Mouse (Mus musculus) kidney, embryonic 16.5 days (tissue): Measurements from ENCODE around the gene Iqck. TPM values are rescaled to one million over a fixed set of nuclear protein-coding genes. Genes with fewer than 3 reads are reported as not detected.

Experiments used
- ATAC-seq: fragments of 200-750 bp; cut with Nextera tagmentation; 2 replicates; pipeline ENCODE4 v1.8.0; 2017; ENCODE audit warnings: moderate TSS enrichment; ENCODE audit not compliant: low FRiP score, low TSS enrichment
- H3K27ac ChIP-seq: fragments of 300-500 bp; sonication (generic); 2 replicates; pipeline ENCODE4 v1.5.1; 2014; ENCODE audit warnings: low read length
- H3K27me3 ChIP-seq: fragments of 300-500 bp; sonication (generic); 2 replicates; pipeline ENCODE4 v1.6.1; 2014; ENCODE audit warnings: low read length, control low read depth, mixed read lengths; ENCODE audit not compliant: insufficient read depth
- H3K36me3 ChIP-seq: fragments of 300-500 bp; sonication (generic); 2 replicates; pipeline ENCODE4 v1.6.1; 2014; ENCODE audit warnings: low read length, control low read depth, mixed read lengths; ENCODE audit not compliant: insufficient read depth
- H3K4me1 ChIP-seq: fragments of 300-500 bp; sonication (generic); 2 replicates; pipeline ENCODE4 v1.6.1; 2014; ENCODE audit warnings: low read length, control low read depth, mixed read lengths; ENCODE audit not compliant: insufficient read depth
- H3K4me2 ChIP-seq: fragments of 300-500 bp; sonication (generic); replicated peaks from 2 replicates; pipeline ENCODE4 v1.6.1; 2014; ENCODE audit warnings: low read depth, low read length
- H3K4me3 ChIP-seq: fragments of 300-500 bp; sonication (generic); 2 replicates; pipeline ENCODE4 v1.5.1; 2014; ENCODE audit warnings: mild to moderate bottlenecking, low read length
- H3K9ac ChIP-seq: fragments of 300-500 bp; sonication (generic); replicated peaks from 2 replicates; pipeline ENCODE4 v1.6.1; 2014; ENCODE audit warnings: low read length
- H3K9me3 ChIP-seq: fragments of 300-500 bp; sonication (generic); 2 replicates; pipeline ENCODE4 v1.6.1; 2016; ENCODE audit warnings: low read length, control low read depth
- WGBS: fragments of 180-500 bp; shearing (Covaris S2); extraction: QIAGEN DNeasy Blood & Tissue Kit; methylation state at CpG from one replicate; pipeline ENCODE4 v1.1.7; 2014; 5-methylcytosine and 5-hydroxymethylcytosine counted together
- polyA plus RNA-seq: library from polyadenylated mRNA; unstranded; fragments of >200 nt; fragmentation: Nextera tagmentation; extraction: Ambion mirVana; gene quantifications from 2 replicates; pipeline ENCODE4 v1.2.1, GENCODE M21; 2015

Gene Iqck
- polyA plus RNA-seq, 1 experiment from 2014 or later = 3.1 TPM

GRCm38 (mm10) chr7:118849543-118850250 lies 5.9 kb upstream of the Iqck start:
- ATAC-seq = peak; percentile 36; the same call in 1 of the 2 replicates
- 71% methylated on average over 5 of the region's 5 CpGs for WGBS
- Histone ChIP-seq H3K4me3 (no peak overlapping the region), H3K36me3 (peaks cover 74% of the 10 kb centered on the region), H3K9me3 (no peaks in the 10 kb centered on the region), H3K4me2 (no peak overlapping the region), H3K9ac (no peak overlapping the region), H3K27ac (peak overlapping the region; percentile 81), H3K27me3 (no peaks in the 10 kb centered on the region), H3K4me1 (peaks cover 14% of the 10 kb centered on the region)

- Histone ChIP-seq H3K4me1 (peaks cover 14% of the 10 kb centered on the region), H3K4me3 (no peak overlapping the region), H3K36me3 (peaks cover 63% of the 10 kb centered on the region), H3K27me3 (no peaks in the 10 kb centered on the region), H3K9ac (no peak overlapping the region), H3K9me3 (no peaks in the 10 kb centered on the region), H3K27ac (no peak overlapping the region), H3K4me2 (no peak overlapping the region)
- WGBS = 74% methylated on average over 9 of the region's 9 CpGs
- 0 out of 2 replicates have a peak, but pooled peaks have one; percentile 3 for ATAC-seq
Measured at GRCm38 (mm10) chr7:118850676-118851290, 4.8 kb upstream of the Iqck start.

- H3K9ac ChIP-seq = no peak overlapping the region
- no peak overlapping the region for H3K27ac ChIP-seq
- no peaks in the 10 kb centered on the region for H3K9me3 ChIP-seq
- peaks cover 55% of the 10 kb centered on the region for H3K36me3 ChIP-seq
- ATAC-seq = no peak
- no peak overlapping the region for H3K4me3 ChIP-seq
- H3K4me1 ChIP-seq = peaks cover 20% of the 10 kb centered on the region
- no peak overlapping the region for H3K4me2 ChIP-seq
- 82% methylated on average over 7 of the region's 7 CpGs for WGBS
- no peaks in the 10 kb centered on the region for H3K27me3 ChIP-seq
Measured at GRCm38 (mm10) chr7:118851571-118851970, 4.0 kb upstream of the Iqck start.

- no peak overlapping the region for H3K9ac ChIP-seq
- H3K36me3 ChIP-seq = peaks cover 47% of the 10 kb centered on the region
- no peaks in the 10 kb centered on the region for H3K27me3 ChIP-seq
- H3K4me2 ChIP-seq = no peak overlapping the region
- H3K27ac ChIP-seq = no peak overlapping the region
- no peak overlapping the region for H3K4me3 ChIP-seq
- peaks cover 20% of the 10 kb centered on the region for H3K4me1 ChIP-seq
- 81% methylated on average over 4 of the region's 4 CpGs for whole genome bisulfite sequencing
- no peak for ATAC-seq
- no peaks in the 10 kb centered on the region for H3K9me3 ChIP-seq
Measured at GRCm38 (mm10) chr7:118852611-118853010, 2.9 kb upstream of the Iqck start.

- H3K4me2 ChIP-seq = peak overlapping the region; percentile 63
- WGBS = 13% methylated on average over 3 of the region's 3 CpGs
- H3K27me3 ChIP-seq = no peaks in the 10 kb centered on the region
- peak overlapping the region; percentile 74 for H3K9ac ChIP-seq
- H3K4me1 ChIP-seq = peaks cover 14% of the 10 kb centered on the region
- no peak for ATAC-seq
- no peak overlapping the region for H3K27ac ChIP-seq
- peak overlapping the region; percentile 87 for H3K4me3 ChIP-seq
- H3K36me3 ChIP-seq = peaks cover 28% of the 10 kb centered on the region
- H3K9me3 ChIP-seq = no peaks in the 10 kb centered on the region
Measured at GRCm38 (mm10) chr7:118854606-118855005, 946 bp upstream of the Iqck start.

- peaks cover 13% of the 10 kb centered on the region; the same call in 1 of the 2 replicates for H3K4me1 ChIP-seq
- peaks cover 16% of the 10 kb centered on the region; the same call in 1 of the 2 replicates for H3K36me3 ChIP-seq
- no peaks in the 10 kb centered on the region for H3K27me3 ChIP-seq
- H3K9me3 ChIP-seq = no peaks in the 10 kb centered on the region
- peak; percentile 88 for ATAC-seq
- H3K4me2 ChIP-seq = peak within 1 kb of the TSS; percentile 63
- peak within 1 kb of the TSS; percentile 74 for H3K9ac ChIP-seq
- peak within 1 kb of the TSS; percentile 74 for H3K27ac ChIP-seq
- H3K4me3 ChIP-seq = peak within 1 kb of the TSS; percentile 87
- under 1% methylated on average over 46 of the region's 46 CpGs for WGBS
Measured at GRCm38 (mm10) chr7:118855877-118856304, 339 bp downstream of the Iqck start, which contains the start of gene Knop1. TSS of gene Knop1 (minus strand) at chr7:118856254.

- Histone ChIP-seq H3K4me2 (no peak overlapping the region), H3K4me1 (peaks cover 13% of the 10 kb centered on the region; the same call in 1 of the 2 replicates), H3K9ac (no peak overlapping the region), H3K9me3 (no peaks in the 10 kb centered on the region), H3K4me3 (no peak overlapping the region), H3K36me3 (no peaks in the 10 kb centered on the region), H3K27ac (no peak overlapping the region), H3K27me3 (no peaks in the 10 kb centered on the region)
- no peak for ATAC-seq
- WGBS = 86% methylated on average over 1 of the region's 1 CpGs
Measured at GRCm38 (mm10) chr7:118858640-118859039, 3.1 kb downstream of the Iqck start.

GRCm38 (mm10) chr7:118865362-118865761 lies 9.8 kb downstream of the Iqck start:
- Histone ChIP-seq H3K9me3 (no peaks in the 10 kb centered on the region), H3K4me1 (no peaks in the 10 kb centered on the region), H3K27ac (no peak overlapping the region), H3K4me2 (no peak overlapping the region), H3K4me3 (no peak overlapping the region), H3K27me3 (no peaks in the 10 kb centered on the region), H3K9ac (no peak overlapping the region), H3K36me3 (no peaks in the 10 kb centered on the region)
- ATAC-seq = no peak
- 73% methylated on average over 2 of the region's 2 CpGs for WGBS

GRCm38 (mm10) chr7:118879466-118880029 lies 24.0 kb downstream of the Iqck start:
- no peaks in the 10 kb centered on the region for H3K36me3 ChIP-seq
- WGBS = 88% methylated on average over 3 of the region's 3 CpGs

More at GRCm38 (mm10) chr7:118879466-118880029, 24.0 kb downstream of the Iqck start:
- Histone ChIP-seq H3K27me3 (no peaks in the 10 kb centered on the region), H3K9me3 (no peaks in the 10 kb centered on the region), H3K4me3 (no peak overlapping the region), H3K27ac (no peak overlapping the region), H3K4me1 (no peaks in the 10 kb centered on the region), H3K4me2 (no peak overlapping the region), H3K9ac (no peak overlapping the region)
- ATAC-seq = no peak
